Mouse (Mus musculus) CH12.LX (cell line): ENCODE results near the gene C1qtnf3. TPM values are rescaled to one million over a fixed set of nuclear protein-coding genes. Genes with fewer than 3 reads are reported as not detected.

Source experiments
- DNase-seq: peaks from one replicate; pipeline ENCODE4 v3.0.0-alpha.2; 2013; ENCODE audit errors: extremely low read depth
- H3K27ac ChIP-seq: 2 replicates; pipeline ENCODE4 v1.5.1; 2012; ENCODE audit warnings: low read depth, mild to moderate bottlenecking, control low read depth, moderate library complexity; ENCODE audit not compliant: insufficient read depth
- H3K27me3 ChIP-seq: replicated peaks from 2 replicates; pipeline ENCODE3; 2012; ENCODE audit warnings: inconsistent platforms
- H3K36me3 ChIP-seq, 2 experiments: replicated peaks in 1 of 2; 2 replicates each; pipeline versions ENCODE3 to v1.6.1; 2012; ENCODE audit warnings: inconsistent platforms in 1 of 2, low read length in 1 of 2, mild to moderate bottlenecking in 1 of 2, mixed read lengths in 1 of 2, moderate library complexity in 1 of 2; ENCODE audit not compliant: control insufficient read depth in 1 of 2, insufficient read depth in 1 of 2
- H3K4me1 ChIP-seq, 2 experiments: 2 replicates each; pipeline ENCODE4 v1.6.1; 2012; ENCODE audit warnings: inconsistent platforms in 1 of 2, moderate library complexity in 1 of 2; ENCODE audit not compliant: insufficient read depth in 2 of 2, control insufficient read depth in 1 of 2
- H3K4me2 ChIP-seq: 2 replicates; pipeline ENCODE4 v1.6.1; 2012; ENCODE audit warnings: low read depth, mild to moderate bottlenecking, control low read depth; ENCODE audit not compliant: poor library complexity, insufficient read depth, severe bottlenecking
- H3K4me3 ChIP-seq, 3 experiments: fragments of 150-350 bp in 1 of 3; sonication (generic) in 1 of 3; replicated peaks in 1 of 3; 2 replicates each; pipeline versions ENCODE3 to v1.5.1; 2011 to 2012; ENCODE audit warnings: low read depth in 2 of 3, low read length in 2 of 3, mild to moderate bottlenecking in 2 of 3, moderate library complexity in 2 of 3, control low read depth in 1 of 3, improper control_type of control experiment in 1 of 3, inconsistent platforms in 1 of 3, mixed read lengths in 1 of 3; ENCODE audit not compliant: poor library complexity in 1 of 3
- H3K79me2 ChIP-seq: replicated peaks from 2 replicates; pipeline ENCODE4 v1.6.1; 2012; ENCODE audit warnings: mild to moderate bottlenecking, moderate library complexity; ENCODE audit not compliant: control insufficient read depth, poor library complexity, insufficient read depth, severe bottlenecking; ENCODE audit errors: extremely low read depth
- H3K9ac ChIP-seq: 2 replicates; pipeline ENCODE4 v1.6.1; 2012; ENCODE audit warnings: low read depth, mild to moderate bottlenecking, control low read depth, moderate library complexity; ENCODE audit not compliant: insufficient read depth
- H3K9me3 ChIP-seq: replicated peaks from 2 replicates; pipeline ENCODE3; 2012; ENCODE audit warnings: low read length, inconsistent platforms, mixed read lengths
- BHLHE40 ChIP-seq: IDR thresholded peaks from 2 replicates; pipeline ENCODE4 v1.6.1; 2011; ENCODE audit warnings: mild to moderate bottlenecking, low read depth, low read length, improper control_type of control experiment
- CHD1 ChIP-seq: IDR thresholded peaks from 2 replicates; pipeline ENCODE4 v1.6.1; 2012; ENCODE audit warnings: low read depth, low read length, improper control_type of control experiment, inconsistent platforms
- CTCF ChIP-seq, 2 experiments: IDR thresholded peaks in 1 of 2; conservative IDR thresholded peaks in 1 of 2; 2 replicates each; pipeline ENCODE4 v1.5.1; 2011 to 2012; ENCODE audit warnings: low read depth in 2 of 2, low read length in 2 of 2, improper control_type of control experiment in 1 of 2, inconsistent platforms in 1 of 2, mild to moderate bottlenecking in 1 of 2, moderate library complexity in 1 of 2
- E2F4 ChIP-seq: IDR thresholded peaks from 2 replicates; pipeline ENCODE4 v1.6.1; 2011; ENCODE audit warnings: low read depth, low read length, improper control_type of control experiment; ENCODE audit not compliant: insufficient replicate concordance
- ELF1 ChIP-seq: IDR thresholded peaks from 2 replicates; pipeline ENCODE4 v1.6.1; 2014; ENCODE audit warnings: low read depth, mild to moderate bottlenecking, inconsistent platforms, low read length, improper control_type of control experiment
- EP300 ChIP-seq: IDR thresholded peaks from 2 replicates; pipeline ENCODE4 v1.6.1; 2011; ENCODE audit warnings: low read length, improper control_type of control experiment
- ETS1 ChIP-seq: conservative IDR thresholded peaks from 2 replicates; pipeline ENCODE4 v1.6.1; 2012; ENCODE audit warnings: low read depth, mild to moderate bottlenecking, inconsistent platforms, low read length, improper control_type of control experiment, moderate library complexity
- HCFC1 ChIP-seq: IDR thresholded peaks from 2 replicates; pipeline ENCODE4 v1.6.1; 2012; ENCODE audit warnings: low read depth, mild to moderate bottlenecking, inconsistent platforms, low read length, improper control_type of control experiment
- IRF4 ChIP-seq: IDR thresholded peaks from 2 replicates; pipeline ENCODE4 v1.6.1; 2014; ENCODE audit warnings: low read depth, mild to moderate bottlenecking, inconsistent platforms, low read length, improper control_type of control experiment
- MAFK ChIP-seq: IDR thresholded peaks from 2 replicates; pipeline ENCODE4 v1.6.1; 2011; ENCODE audit warnings: low read length, improper control_type of control experiment; ENCODE audit not compliant: insufficient replicate concordance
- MAZ ChIP-seq: IDR thresholded peaks from 2 replicates; pipeline ENCODE4 v1.6.1; 2012; ENCODE audit warnings: low read depth, mild to moderate bottlenecking, inconsistent platforms, low read length, improper control_type of control experiment, moderate library complexity
- MEF2A ChIP-seq: IDR thresholded peaks from 2 replicates; pipeline ENCODE4 v1.6.1; 2014; ENCODE audit warnings: low read depth, mild to moderate bottlenecking, inconsistent platforms, low read length, improper control_type of control experiment, borderline replicate concordance
- MXI1 ChIP-seq: IDR thresholded peaks from 2 replicates; pipeline ENCODE4 v1.6.1; 2011; ENCODE audit warnings: mild to moderate bottlenecking, low read depth, low read length, improper control_type of control experiment
- MYC ChIP-seq: IDR thresholded peaks from 2 replicates; pipeline ENCODE4 v1.6.1; 2011; ENCODE audit warnings: low read depth, mild to moderate bottlenecking, improper control_type of control experiment, low read length
- NELFE ChIP-seq: IDR thresholded peaks from 2 replicates; pipeline ENCODE4 v1.6.1; 2011; ENCODE audit warnings: low read depth, low read length, improper control_type of control experiment
- NRF1 ChIP-seq: IDR thresholded peaks from 2 replicates; pipeline ENCODE4 v1.6.1; 2014; ENCODE audit warnings: low read depth, mild to moderate bottlenecking, inconsistent platforms, low read length, improper control_type of control experiment, moderate library complexity
- PAX5 ChIP-seq: IDR thresholded peaks from 2 replicates; pipeline ENCODE4 v1.6.1; 2012; ENCODE audit warnings: low read length, inconsistent platforms, mixed read lengths
- POLR2AphosphoS2 ChIP-seq: IDR thresholded peaks from 2 replicates; pipeline ENCODE4 v1.6.1; 2011; ENCODE audit warnings: low read depth, low read length, improper control_type of control experiment
- RCOR1 ChIP-seq: conservative IDR thresholded peaks from 2 replicates; pipeline ENCODE4 v1.6.1; 2012; ENCODE audit warnings: low read depth, mild to moderate bottlenecking, inconsistent platforms, low read length, improper control_type of control experiment
- SIN3A ChIP-seq: IDR thresholded peaks from 2 replicates; pipeline ENCODE4 v1.6.1; 2012; ENCODE audit warnings: low read length, improper control_type of control experiment, inconsistent platforms
- TCF12 ChIP-seq: IDR thresholded peaks from 2 replicates; pipeline ENCODE4 v1.6.1; 2014; ENCODE audit warnings: low read depth, mild to moderate bottlenecking, inconsistent platforms, low read length, improper control_type of control experiment
- USF1 ChIP-seq: IDR thresholded peaks from 2 replicates; pipeline ENCODE4 v1.6.1; 2014; ENCODE audit warnings: low read depth, mild to moderate bottlenecking, inconsistent platforms, low read length, improper control_type of control experiment
- ZC3H11A ChIP-seq: IDR thresholded peaks from 2 replicates; pipeline ENCODE4 v1.6.1; 2012; ENCODE audit warnings: low read depth, mild to moderate bottlenecking, inconsistent platforms, low read length, improper control_type of control experiment
- ZKSCAN1 ChIP-seq: IDR thresholded peaks from 2 replicates; pipeline ENCODE4 v1.6.1; 2012; ENCODE audit warnings: low read depth, inconsistent platforms, low read length, improper control_type of control experiment, borderline replicate concordance
- ZMIZ1 ChIP-seq: IDR thresholded peaks from 2 replicates; pipeline ENCODE4 v1.6.1; 2012; ENCODE audit warnings: low read depth, mild to moderate bottlenecking, inconsistent platforms, low read length, improper control_type of control experiment
- ZNF384 ChIP-seq: IDR thresholded peaks from 2 replicates; pipeline ENCODE4 v1.6.1; 2012; ENCODE audit warnings: low read depth, low read length, improper control_type of control experiment, inconsistent platforms
- dilution Hi-C: fragments of 300-500 bp; cut with MboI; formaldehyde crosslinking; loops from 2 replicates; pipeline ENCODE4 v1.14.3; 2020; ENCODE audit warnings: low sequenced_read_pairs; ENCODE audit not compliant: extremely low pct_unique_long_range_greater_than_20kb, extremely low pct_ligation_motif_present
- in situ Hi-C: fragments of 300-500 bp; cut with MboI; formaldehyde crosslinking; loops from 3 replicates; pipeline ENCODE4 v1.14.3; 2019; ENCODE audit warnings: low sequenced_read_pairs, low pct_ligation_motif_present, low pct_unique_long_range_greater_than_20kb, mixed read lengths
- polyA plus RNA-seq: library from polyadenylated mRNA; unstranded; fragments of >175 nt; gene quantifications from 2 replicates; pipeline ENCODE4 v1.2.1, GENCODE M21; 2012; ENCODE audit warnings: low read depth; ENCODE audit not compliant: insufficient read length
- total RNA-seq, 2 experiments: library from RNA; depleted of rRNA; stranded (reverse); fragments of 300-350 nt in 1 of 2; fragments of >200 nt in 1 of 2; gene quantifications; 2 replicates each; pipeline ENCODE4 v1.2.3; 2012 to 2014

C1qtnf3 gene
- total and polyA plus RNA-seq, 3 experiments: 0.10 TPM; not detected in 2

DNA sequence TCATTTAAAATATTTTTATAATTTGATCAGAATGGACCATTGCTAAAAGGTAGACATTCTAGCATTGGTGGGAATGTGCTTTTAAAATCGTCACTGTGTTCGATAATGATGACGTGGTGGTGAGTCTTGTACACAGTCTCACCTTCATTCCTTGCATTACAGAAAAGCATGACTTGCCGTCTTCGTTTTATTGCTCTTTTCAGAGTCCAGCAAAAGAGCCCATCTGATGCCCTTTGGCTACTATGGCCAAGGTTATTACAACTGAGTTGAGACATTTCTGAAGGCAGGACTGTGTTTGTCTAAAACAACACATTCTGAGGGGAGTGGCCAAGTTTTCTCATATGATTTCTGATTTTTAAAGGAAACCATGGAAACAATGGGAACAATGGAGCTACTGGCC lies 8.1 kb downstream of the C1qtnf3 start:
- Histone ChIP-seq H3K27ac (no peak overlapping the region), H3K27me3 (no peaks in the 10 kb centered on the region), H3K4me2 (no peak overlapping the region), H3K4me1 (no peaks in the 10 kb centered on the region), H3K9me3 (no peaks in the 10 kb centered on the region), H3K4me3 (no peak overlapping the region), H3K79me2 (no peaks in the 10 kb centered on the region), H3K9ac (no peak overlapping the region), H3K36me3 (no peaks in the 10 kb centered on the region)
- no peak for DNase-seq
- dilution Hi-C loops (no loop called here), in situ Hi-C loops (no loop called here)
- no peak for TF ChIP-seq HCFC1
- no peak for TF ChIP-seq MAZ
- TF ChIP-seq CHD1: no peak
- TF ChIP-seq ZC3H11A: no peak
- no peak for TF ChIP-seq MYC
- TF ChIP-seq MEF2A: no peak
- no peak for TF ChIP-seq USF1
- TF ChIP-seq SIN3A: no peak
- no peak for TF ChIP-seq POLR2AphosphoS2

DNA sequence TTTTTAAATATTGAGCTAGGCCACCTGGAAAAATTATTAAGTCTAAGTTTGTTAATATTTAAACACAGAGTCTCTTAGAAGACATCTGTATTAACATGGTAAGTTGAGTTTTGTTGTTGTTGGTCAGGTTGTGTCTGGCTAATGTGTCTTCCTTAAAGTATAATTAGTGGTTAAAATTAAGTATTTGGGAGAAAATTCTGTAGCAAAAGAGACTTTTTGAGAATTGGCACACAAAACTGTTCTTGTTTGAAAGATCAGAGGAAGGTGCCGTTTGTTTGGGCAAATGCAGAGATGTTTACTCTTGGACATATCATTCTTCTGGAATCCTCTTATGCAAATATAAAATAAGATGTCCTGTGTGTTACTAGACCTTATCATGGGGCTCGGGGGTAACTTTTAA lies 10.5 kb downstream of the C1qtnf3 start:
- Histone ChIP-seq H3K9me3 (no peaks in the 10 kb centered on the region), H3K27me3 (no peaks in the 10 kb centered on the region), H3K79me2 (no peaks in the 10 kb centered on the region), H3K27ac (no peak overlapping the region), H3K4me1 (no peaks in the 10 kb centered on the region), H3K4me2 (no peak overlapping the region), H3K4me3 (no peak overlapping the region), H3K9ac (no peak overlapping the region), H3K36me3 (no peaks in the 10 kb centered on the region)
- no peak for TF ChIP-seq MXI1
- DNase-seq: no peak
- dilution Hi-C loops (no loop called here), in situ Hi-C loops (no loop called here)

GRCm38 (mm10) chr15:10969439-10969838 lies 17.3 kb downstream of the C1qtnf3 start:
- Histone ChIP-seq H3K79me2 (no peaks in the 10 kb centered on the region), H3K4me2 (no peak overlapping the region), H3K4me3 (no peak overlapping the region), H3K27ac (no peak overlapping the region), H3K9ac (no peak overlapping the region; the same call in 1 of the 2 replicates), H3K9me3 (no peaks in the 10 kb centered on the region), H3K36me3 (no peaks in the 10 kb centered on the region), H3K27me3 (no peaks in the 10 kb centered on the region), H3K4me1 (peaks cover 0 to 12% of the 10 kb centered on the region in 2 experiments; a peak in 2 of 4 replicates)
- dilution Hi-C loops (no loop called here), in situ Hi-C loops (no loop called here)
- TF ChIP-seq ELF1 (no peak), BHLHE40 (no peak), NELFE (no peak), POLR2AphosphoS2 (no peak), MXI1 (no peak), TCF12 (no peak), IRF4 (no peak), ZKSCAN1 (no peak), ZNF384 (no peak), NRF1 (no peak), ETS1 (no peak), HCFC1 (no peak), EP300 (no peak), ZMIZ1 (no peak), PAX5 (no peak), CTCF (conservative IDR thresholded peaks at IDR 0.05 in 1 of 2, IDR thresholded peaks at IDR 0.05 in 1 of 2; ENCODE audit: low read depth in 2 of 2, low read length in 2 of 2) (no peak), E2F4 (no peak), RCOR1 (no peak), MAFK (no peak)
- DNase-seq: no peak
